Mouse (Mus musculus): ENCODE data around the gene Clk3.
A peak's percentile ranks its signal among the peaks of the same experiment; 100 is the strongest.

Clk3 gene

GRCm38 (mm10) chr9:57770214-57770613, 4.6 kb upstream of the Clk3 start:
- no peak for DNase-seq (ENCODE audit: low spot score)

GRCm38 (mm10) chr9:57769539-57770069, 3.9 kb upstream of the Clk3 start:
- no peak for DNase-seq (ENCODE audit: low spot score)

- no peak for DNase-seq (ENCODE audit: low spot score)
These were observed 1.6 kb upstream of the Clk3 start for GRCm38 (mm10) chr9:57767231-57767630.

GRCm38 (mm10) chr9:57766431-57766830, 771 bp upstream of the Clk3 start:
- DNase-seq (ENCODE audit: low spot score) = no peak

GRCm38 (mm10) chr9:57764974-57765363, 691 bp downstream of the Clk3 start:
- DNase-seq (ENCODE audit: low spot score) = peak; percentile 92

- DNase-seq (ENCODE audit: low spot score) = peak; percentile 47
These were observed 1.3 kb downstream of the Clk3 start for GRCm38 (mm10) chr9:57764147-57764973.

GRCm38 (mm10) chr9:57762563-57762991, 3.1 kb downstream of the Clk3 start:
- no peak for DNase-seq (ENCODE audit: low spot score)

- DNase-seq (ENCODE audit: low spot score) = no peak
These were observed 3.8 kb downstream of the Clk3 start for GRCm38 (mm10) chr9:57761563-57762551.

GRCm38 (mm10) chr9:57760416-57761146, 5.1 kb downstream of the Clk3 start:
- no peak for DNase-seq (ENCODE audit: low spot score)

- no peak for DNase-seq (ENCODE audit: low spot score)
These were observed 6.4 kb downstream of the Clk3 start for GRCm38 (mm10) chr9:57759289-57759688.

- DNase-seq (ENCODE audit: low spot score) = no peak
These were observed 7.1 kb downstream of the Clk3 start for GRCm38 (mm10) chr9:57758528-57758927.

GRCm38 (mm10) chr9:57757578-57757977, 8.1 kb downstream of the Clk3 start:
- no peak for DNase-seq (ENCODE audit: low spot score)

- DNase-seq (ENCODE audit: low spot score) = no peak
These were observed 14.8 kb downstream of the Clk3 start for GRCm38 (mm10) chr9:57750901-57751300.

GRCm38 (mm10) chr9:57748831-57749230, 16.8 kb downstream of the Clk3 start:
- no peak for DNase-seq (ENCODE audit: low spot score)

GRCm38 (mm10) chr9:57748137-57748536, 17.5 kb downstream of the Clk3 start:
- no peak for DNase-seq (ENCODE audit: low spot score)

GRCm38 (mm10) chr9:57747067-57747466, 18.6 kb downstream of the Clk3 start:
- no peak for DNase-seq (ENCODE audit: low spot score)

- no peak for DNase-seq (ENCODE audit: low spot score)
These were observed 21.1 kb downstream of the Clk3 start for GRCm38 (mm10) chr9:57744462-57745091.

GRCm38 (mm10) chr9:57739863-57740262, 25.8 kb downstream of the Clk3 start:
- no peak for DNase-seq (ENCODE audit: low spot score)

GRCm38 (mm10) chr9:57733606-57734005, 32.1 kb downstream of the Clk3 start:
- no peak for DNase-seq (ENCODE audit: low spot score)

- no peak for DNase-seq (ENCODE audit: low spot score)
These were observed 37.3 kb downstream of the Clk3 start for GRCm38 (mm10) chr9:57728312-57728711.

GRCm38 (mm10) chr9:57724701-57725100, 41.0 kb downstream of the Clk3 start:
- no peak for DNase-seq (ENCODE audit: low spot score)

All from ovary, postnatal 10 days (tissue).